Mouse (Mus musculus): ENCODE results near the gene Tmem274.
A peak's percentile ranks its signal among the peaks of the same experiment; 100 is the strongest.
"Not testable (repeated sequence)": the region's sequence is repeated elsewhere in the genome, so short reads cannot be mapped to it uniquely, and the experiment has no call there.

The Tmem274 gene

DNA sequence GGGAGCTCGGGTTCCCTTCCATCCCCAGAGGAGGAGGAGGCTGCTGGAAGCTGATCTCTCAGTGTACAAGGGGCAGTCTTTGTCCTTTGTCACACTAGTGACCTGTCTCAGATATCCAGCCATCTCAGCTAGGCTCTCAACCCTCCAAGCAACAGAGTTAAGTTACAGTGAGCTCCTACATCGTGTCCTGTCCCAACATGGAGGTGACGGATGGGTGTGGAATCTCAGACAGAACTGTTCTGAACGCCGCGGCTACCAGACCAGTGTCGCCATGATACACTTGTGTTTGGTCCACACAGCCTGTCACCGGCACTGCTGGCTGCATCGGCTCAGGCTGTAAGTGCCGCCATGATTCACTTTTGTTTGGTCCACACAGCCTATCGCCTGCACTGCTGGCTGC is at the start of gene Tmem274:
Gene Tmem274 (plus strand): TSS at position 301 of the 400 bp plus-strand sequence.
- no peak for DNase-seq

DNA sequence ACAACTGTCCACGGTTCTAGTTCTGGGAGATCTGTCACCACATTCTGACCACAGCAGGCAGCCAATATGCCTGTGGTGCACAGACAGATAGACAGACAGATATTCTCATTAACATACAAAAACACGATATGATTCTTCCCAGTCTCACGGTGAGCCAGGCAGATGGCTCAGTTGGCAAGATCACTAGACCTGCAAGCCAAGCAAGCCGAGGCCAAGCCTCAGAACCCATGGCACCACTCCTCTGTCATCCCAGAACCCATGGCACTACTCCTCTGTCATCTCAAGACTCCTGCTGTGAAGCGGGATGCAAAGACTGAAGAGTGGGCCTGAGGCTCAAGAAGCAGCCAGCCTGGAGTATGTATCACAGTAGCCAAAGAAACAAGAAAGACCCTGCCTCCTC is 47.6 kb upstream of the Tmem274 start:
- DNase-seq: no peak

DNA sequence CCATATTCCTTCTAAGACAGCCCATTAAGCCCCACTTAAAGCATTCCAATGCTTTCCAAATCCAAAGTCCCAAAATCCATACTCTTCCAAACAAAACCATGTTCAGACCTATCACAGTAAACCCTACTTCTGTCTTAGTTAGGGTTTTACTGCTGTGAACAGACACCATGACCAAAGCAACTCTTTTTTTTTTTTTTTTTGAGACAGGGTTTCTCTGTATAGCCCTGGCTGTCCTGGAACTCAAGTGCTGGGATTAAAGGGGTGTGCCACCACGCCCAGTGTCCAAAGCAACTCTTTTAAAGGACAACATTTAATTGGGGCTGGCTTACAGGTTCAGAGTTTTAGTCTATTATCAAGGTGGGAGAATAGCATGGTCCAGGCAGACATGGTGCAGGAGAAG is 45.3 kb upstream of the Tmem274 start:
- DNase-seq: not testable (repeated sequence)

DNA sequence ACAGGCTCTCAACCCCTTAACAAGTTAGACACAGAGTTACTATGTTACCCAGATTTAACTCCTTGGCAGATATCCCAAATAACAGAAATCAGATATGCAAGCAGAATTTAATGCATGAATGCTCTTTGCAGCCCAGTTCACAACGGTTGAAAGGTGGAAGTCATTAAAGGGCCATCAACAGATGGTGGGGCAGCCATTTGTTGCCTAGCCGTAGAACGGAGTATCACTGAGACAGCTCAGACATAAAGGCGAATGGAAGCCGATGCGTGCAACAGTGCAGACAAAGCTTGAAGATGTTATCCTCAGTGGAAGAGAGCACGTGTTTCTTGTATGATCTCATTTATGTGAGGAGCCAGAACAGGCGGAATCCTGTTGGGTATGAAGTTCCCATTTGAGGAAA is 36.6 kb upstream of the Tmem274 start:
- DNase-seq: no peak

DNA sequence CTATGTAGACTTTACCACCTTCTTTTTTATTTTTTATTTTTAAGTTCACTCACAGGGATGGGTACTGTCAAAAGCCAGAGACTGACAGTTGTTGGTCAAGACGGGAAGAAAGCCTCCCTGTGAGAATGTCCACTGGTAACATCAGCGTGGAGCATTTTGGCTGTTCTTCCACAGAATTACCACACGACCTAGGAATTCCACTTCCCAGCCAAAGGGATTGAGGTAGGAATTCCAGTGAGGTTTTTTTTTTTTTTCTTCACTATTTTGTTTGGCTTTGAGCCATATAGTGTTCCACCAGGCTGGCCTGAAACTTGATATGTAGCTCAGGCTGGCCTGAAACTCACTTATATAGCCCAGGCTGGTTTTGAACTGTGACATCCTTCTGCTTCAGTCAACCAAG is 34.7 kb upstream of the Tmem274 start:
- peak; percentile 93 for DNase-seq

DNA sequence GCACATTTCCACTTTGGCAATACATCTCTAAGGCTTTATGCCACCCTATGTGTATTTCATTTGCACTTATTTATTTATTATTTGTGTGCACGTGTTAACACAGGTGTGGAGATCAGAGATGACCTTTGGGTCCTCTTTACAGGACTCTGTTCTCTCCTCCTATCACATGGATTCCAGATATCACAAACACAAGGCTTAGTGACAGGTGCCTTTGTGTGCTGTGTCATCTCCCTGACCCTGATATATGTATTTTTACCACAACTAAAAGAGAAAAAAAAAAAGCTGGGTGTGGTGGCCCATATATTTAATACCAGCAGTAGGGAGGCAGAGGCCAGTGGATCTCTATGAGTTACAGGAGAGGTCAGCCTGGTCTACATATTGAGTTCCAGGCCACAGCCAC is 32.7 kb upstream of the Tmem274 start:
- DNase-seq: no peak

DNA sequence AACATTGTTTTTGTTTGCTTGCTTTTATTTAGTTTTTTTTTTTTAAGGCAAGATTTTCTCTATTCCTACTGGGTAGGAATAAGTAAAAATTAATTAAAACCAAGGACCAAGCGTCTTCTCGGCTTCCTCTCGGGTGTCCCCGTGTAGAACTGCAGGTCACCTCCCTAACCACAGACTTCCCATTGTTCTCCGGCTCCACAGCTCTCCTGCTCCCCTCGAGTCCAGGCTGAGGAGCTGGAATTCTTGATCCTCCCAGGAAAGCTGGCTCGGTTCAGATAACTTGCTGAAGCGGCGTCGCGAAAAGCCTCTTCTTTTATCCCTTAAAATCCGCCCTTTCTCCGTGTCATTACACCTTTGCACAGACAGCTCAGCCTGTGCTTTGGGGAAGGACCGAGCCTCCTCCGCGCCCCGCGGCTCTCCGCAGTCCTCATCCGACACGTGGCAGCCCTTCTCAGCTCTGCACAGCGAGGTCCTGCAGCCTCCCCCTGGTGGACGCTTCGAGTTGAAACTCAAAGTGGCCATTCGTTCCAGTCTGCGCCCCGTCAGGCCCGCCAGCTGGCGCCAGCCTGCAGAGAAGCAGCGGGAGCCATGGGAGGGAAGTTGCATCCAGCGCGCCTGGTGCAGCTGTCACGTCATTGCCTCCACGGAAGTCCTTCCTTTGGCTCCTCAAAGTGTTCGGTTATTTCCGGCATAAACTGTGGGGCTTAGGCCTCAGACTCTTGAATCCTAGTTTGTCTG is 32.0 kb upstream of the Tmem274 start:
- peak; percentile 99 for DNase-seq

DNA sequence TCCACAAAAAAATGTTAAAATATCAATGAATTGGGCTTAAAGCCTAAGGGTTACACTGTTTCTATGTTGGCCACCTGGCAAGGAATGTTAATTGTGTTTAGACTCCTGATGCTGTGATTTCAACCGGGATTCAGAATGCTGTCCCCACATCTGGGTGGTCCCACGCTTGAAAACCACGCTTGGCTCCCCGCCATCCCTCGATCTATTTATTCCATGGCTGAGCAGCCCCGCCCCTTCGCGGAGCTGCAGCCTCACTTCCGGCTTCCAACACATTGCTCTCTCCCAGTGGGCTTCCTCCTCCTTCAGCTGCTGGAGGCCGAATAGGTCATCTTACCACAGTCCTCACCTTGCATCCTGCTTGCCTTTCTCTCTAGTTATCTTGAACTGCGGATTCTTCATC is 31.3 kb upstream of the Tmem274 start:
- DNase-seq: peak; percentile 95

DNA sequence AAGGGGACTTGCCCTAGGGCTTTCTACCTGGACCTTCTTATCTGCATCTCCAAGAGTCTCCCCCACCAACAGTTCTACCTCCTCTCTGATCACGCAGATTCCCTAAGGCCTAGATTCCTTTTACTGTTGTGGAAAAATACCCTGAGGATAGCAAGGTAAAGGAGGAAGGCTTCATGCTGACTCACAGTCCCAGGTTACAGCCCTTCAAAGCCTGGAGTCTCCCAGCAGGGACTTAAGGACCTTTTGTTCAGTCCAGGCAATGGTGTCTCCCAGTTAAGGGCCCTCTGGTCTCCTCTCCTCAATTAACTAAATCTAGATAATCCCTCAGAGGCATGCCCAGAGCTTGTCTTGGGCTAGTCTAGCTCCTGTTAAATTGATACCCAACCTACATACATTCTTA is 30.9 kb upstream of the Tmem274 start:
- DNase-seq: no peak

DNA sequence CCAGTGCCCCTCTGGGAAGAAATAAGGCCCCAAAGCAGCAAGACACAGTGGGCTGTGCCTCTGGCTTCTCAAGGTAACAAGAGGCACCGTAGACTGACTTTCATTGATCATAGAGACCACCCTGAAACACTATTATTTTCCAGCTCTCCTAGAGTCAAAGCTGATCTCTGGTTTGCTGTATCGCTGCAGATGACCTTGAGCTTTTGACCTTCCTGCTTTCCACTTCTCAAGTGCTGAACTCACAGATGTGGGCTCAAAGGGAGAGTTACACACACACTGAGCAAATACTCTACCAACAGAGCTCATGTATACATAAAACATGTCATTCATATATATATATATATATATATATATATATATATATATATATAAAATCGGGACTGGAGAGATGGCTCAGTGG is 26.5 kb upstream of the Tmem274 start:
- DNase-seq: no peak

DNA sequence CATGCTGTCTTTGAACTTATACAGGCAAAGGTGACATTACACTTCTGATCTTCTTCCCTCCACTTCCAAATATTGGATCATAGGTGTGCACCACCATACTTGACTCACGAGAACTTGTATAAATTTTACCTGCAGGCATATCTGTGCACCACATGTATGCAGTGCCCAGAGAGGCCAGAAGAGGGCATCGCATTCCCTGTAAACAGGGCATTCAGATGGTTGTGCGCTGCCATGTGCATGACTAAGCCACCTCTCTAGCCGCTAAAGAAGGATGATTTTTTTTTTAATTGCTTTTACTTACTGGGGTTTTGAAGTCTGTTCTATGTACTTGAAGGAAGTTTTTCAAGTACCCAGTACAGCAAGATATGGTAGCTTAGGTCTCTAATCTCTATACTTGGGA is 23.5 kb upstream of the Tmem274 start:
- DNase-seq: no peak

DNA sequence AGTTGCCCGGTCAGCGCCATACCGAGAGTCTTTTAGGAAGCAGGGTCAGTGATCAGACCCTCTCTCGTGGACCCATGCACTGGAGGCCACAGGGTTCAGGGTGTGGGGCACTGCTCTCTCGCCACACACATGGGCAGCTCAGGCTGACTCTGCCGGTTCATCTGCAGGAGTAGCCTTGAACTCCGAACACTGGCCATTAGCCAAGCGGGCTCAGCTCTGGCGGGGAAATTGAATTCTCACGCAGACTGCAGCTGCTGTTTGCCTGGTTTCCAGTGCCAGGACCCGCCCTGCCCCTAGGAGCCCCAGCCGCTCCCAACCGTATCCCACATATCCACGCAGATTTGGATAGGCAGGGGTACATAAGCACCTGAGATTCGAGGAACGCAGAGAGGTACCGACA is 22.9 kb upstream of the Tmem274 start:
- peak; percentile 90 for DNase-seq

DNA sequence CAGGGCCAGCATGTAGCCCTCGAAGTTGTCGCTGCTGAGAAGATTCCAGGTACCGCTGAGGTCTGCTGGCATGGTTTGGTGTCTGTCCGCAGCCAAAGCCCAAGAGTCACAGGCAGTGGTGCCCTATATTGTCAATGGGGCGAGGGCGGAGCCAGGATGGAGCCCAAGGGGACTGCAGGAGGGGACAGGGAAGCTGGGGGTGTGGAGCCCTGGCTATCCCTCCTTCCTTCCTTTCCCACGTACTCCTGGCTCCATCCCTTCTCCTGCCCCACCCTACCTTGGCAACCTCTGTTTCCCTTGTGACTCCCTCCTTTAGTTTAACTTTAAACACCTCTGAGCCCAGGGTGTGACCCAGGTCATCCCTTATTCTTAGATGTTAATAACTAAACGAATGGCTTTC is 22.3 kb upstream of the Tmem274 start, which contains the start of gene Rbp7:
Gene Rbp7 (minus strand): TSS at position 100 of the 400 bp plus-strand sequence.
- DNase-seq: peak; percentile 97

DNA sequence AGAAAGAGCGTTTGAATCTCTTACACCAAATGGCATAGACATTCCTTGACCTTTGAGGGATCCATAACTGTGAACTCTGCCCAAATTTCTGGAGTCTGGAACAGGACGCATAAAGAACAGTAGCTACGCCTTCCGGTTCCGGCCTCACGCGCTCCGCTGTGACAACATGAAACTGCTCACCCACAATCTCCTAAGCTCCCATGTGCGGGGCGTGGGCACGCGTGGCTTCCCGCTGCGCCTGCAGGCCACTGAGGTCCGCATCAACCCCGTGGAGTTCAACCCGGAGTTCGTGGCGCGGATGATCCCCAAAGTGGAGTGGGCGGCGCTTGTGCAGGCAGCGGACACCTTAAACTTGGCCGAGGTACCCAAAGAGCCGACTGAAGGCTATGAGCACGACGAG is 20.0 kb upstream of the Tmem274 start:
- not testable (repeated sequence) for DNase-seq

DNA sequence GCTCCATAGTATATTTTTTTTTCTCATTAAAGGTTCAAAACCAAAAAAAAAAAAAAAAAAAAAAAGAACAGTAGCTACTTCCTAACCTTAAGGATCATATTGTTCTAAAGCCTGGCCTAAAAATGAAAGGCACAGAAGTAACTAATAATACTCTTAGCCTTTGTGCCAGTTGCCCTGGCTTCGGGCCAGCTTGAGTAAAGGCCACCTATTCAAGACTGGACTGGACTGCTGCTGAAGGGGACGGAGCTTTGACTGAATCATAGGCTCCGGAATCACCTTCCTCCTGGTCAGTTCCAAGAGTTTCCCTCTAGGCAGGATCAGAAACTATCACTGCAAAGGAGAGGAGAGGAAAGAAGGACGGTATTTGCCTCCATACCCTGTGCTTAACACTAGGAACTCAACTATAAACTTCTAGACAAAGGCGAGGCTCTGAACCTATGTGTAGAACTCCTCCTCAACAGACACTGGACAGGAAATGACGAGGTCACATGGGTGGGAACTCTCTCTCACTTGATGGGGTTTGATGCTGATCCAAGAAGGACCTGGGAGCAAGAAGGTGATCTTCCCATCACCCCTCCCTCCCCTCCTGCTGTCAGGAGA is 19.2 kb upstream of the Tmem274 start:
- peak; percentile 97 for DNase-seq

DNA sequence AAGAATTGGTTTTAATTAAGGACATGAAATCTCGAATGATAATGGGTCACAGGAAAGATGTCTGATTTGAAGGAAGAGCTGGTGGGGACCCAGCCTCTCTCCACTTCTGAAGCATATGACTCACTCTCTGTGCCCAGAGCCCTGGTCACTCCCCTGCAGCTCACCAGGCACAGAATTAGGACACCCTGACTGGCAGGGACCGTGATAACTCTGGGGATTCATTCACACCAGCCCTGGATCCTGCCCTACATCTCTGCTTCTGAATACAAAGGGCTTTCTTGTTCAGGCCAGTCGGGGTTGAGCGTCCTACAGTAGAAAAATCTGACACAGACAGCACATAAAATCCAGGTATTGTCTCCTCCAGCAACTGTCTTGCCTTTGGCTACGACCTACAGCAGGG is 18.7 kb upstream of the Tmem274 start:
- no peak for DNase-seq

DNA sequence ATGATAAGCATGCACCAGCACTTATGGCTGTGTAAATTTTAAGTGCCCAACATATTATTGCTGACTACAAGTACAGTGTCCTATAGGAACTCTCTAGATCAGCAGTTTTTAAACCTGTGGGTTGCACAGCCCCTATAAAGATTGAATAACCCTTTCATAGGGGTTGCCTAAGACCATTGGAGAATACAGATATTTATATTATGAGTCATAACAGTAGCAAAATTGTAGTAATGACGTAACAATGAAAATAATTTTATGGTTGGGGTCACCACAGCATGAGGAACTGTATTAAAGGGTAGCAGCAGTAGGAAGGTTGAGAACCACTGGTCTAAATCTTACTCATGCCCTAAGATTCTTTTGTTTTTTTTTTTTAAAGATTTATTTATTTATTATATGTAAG is 17.8 kb upstream of the Tmem274 start:
- no peak for DNase-seq

DNA sequence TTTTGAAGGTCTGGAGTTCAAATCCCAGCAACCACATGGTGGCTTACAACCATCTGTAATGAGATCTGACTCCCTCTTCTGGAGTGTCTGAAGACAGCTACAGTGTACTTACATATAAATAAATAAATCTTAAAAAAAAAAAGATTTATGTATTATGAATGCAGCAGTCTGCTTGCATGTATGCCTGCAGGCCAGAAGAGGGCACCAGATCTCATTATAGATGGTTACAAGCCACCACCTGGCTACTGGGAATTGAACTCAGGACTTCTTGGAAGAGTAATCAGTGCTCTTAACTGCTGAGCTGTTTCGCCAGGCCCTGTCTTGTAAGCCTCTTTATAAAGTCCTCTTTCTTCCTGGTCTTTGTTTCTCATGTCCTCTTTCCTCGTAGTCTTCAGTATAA is 16.7 kb upstream of the Tmem274 start:
- not testable (repeated sequence) for DNase-seq

DNA sequence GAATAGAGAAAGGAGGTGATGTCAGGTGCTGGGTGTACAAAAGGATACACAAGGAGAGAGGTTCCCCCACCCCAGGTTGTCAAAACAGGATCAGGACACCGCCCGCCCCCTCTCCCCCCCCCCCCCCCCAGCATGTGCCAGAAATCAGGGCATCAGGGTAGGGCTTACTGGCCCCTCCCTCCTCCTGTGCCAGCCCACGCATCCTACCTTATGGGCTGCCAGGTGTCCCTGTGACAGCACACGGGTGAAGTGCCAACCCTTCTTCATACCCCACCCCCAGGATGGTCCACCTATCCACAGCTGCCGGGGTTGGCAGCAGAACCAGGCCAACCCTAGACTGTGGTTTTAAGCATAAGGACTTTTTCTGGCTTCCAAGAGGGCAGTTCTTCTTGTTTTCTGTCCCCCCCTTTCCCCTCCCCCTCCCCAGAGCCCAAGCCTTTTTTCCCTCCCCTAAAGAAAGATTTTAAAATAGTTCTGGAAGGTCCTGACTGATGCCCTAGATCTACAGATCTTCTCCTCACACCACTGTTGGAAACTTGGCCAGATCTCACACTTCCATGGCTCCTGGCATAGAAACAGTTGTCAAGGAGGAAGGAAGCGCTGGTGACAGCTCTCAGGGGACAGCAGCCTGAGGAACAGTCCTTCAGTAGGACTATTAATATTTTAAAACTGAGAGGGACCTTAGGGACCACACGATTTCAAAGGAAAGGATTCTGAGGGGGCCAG is 15.4 kb upstream of the Tmem274 start:
- peak; percentile 96 for DNase-seq

DNA sequence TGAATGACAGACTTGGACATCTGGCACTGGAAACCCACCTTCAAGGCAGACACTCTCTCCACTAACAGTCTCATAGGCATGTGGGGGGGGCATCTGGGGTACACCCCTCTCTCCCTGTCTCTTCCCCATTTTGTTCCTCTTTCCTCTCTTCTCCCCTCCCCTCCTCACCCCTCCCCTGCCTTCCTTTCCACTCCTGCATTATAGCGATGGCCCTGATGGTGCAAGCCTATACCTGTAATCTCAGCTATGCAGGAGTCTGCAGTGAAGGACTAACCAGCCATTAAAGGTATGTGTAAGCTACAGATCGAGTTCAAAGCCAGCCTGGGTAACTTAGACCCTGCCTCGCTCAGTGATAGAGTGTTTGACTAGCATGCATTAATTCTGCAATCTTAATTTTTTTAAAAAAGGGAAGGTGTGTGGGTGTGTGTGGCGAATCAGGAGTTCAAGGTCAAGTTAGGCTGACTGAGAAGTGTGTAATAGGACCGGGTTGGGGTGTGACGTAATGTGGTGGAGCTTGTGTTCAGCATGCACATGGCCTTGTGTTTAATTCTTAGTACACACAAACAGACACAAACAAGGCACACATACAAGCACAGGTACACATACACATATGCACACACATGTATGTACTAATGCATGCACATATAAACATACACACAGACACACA is 14.7 kb upstream of the Tmem274 start:
- DNase-seq: no peak

DNA sequence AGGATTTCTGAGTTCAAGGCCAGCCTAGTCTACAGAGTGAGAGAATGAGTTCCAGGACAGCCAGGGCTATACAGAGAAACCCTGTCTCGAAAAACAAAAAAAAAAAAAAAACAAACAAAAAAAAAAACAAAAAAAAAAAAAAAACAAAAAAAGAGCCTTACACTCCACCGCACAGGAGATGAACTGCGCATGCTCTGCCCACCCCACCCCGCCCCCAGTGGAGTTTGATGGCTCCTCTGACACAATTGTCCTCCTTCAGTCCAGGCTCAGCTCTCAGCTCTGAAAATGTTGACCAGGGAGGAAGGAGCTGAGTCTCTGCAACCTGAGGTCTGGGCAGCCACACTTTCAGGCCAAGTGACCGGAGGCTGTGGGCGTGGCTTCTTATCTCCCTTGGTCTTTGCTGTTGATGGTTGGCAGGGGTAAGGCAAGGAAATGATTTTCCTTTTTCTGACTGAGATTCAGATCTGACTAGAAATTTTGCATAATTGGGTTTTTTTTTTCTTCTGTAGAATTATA is 13.7 kb upstream of the Tmem274 start:
- no peak for DNase-seq

DNA sequence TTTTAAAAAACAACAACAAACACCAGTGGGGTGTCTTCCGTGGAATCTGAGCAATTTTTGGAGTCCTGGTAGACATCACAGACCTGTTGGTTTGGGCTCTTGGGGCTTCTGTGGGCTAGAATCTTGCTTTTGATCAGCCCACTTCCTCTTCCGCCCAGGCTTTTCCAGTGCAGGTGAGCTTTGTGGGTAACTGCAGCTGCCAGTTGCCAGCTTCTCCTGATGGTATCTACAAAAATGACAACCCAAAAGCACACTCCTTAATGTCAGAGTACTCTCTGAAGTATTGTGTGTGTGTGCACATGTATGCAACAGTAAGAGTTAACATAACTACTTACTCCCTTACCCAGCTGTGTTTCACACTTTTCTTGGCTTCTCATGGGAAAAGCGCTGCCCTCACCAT is 7.6 kb upstream of the Tmem274 start:
- no peak for DNase-seq

DNA sequence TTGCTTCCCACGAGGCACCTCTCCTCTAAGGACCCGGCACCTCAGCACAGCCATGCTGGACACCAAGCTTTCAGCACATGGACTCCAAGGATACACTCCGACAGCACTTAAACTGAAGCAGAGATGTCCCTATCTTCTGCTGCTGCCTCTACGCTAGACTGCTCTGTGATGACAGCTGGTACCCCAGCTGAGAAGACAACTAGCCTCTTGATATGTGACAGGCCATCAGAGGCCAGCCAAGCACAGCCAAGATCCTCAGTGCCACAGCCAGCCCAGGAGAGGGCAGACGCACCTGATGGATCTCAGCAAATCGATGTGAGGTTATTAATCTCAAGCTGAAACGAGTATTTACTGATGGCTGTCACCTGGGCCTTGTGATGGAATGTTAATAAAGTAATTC is 2.1 kb upstream of the Tmem274 start:
- DNase-seq: no peak

Data from heart, adult 11 months (tissue).